Mouse (Mus musculus): Measurements from ENCODE around the gene Runx2.

GRCm38 (mm10) chr17:44677782-44678181 is 136.8 kb downstream of the Runx2 start:
- no peak for TF ChIP-seq CTCF (IDR thresholded peaks at IDR 0.05; ENCODE audit: insufficient read depth, low read depth, low read length)
- TF ChIP-seq POLR2A (IDR thresholded peaks at IDR 0.05; ENCODE audit: insufficient read depth, low read depth, low read length) = no peak

Data from olfactory bulb, adult 2 months (tissue).